Mouse (Mus musculus): ENCODE results near the gene Gm26938. TPM values are rescaled to one million over a fixed set of nuclear protein-coding genes. Genes with fewer than 3 reads are reported as not detected.

The Gm26938 gene
- polyA plus RNA-seq, 1 experiment from 2014 or later: not detected

Small RNA genes within 50 kb of the gene (microRNA-seq; reads per million reads assigned to microRNA genes)
- gene Mir7037: 0.44 reads per million

Other genes with a start within 250 kb of the Gm26938 start
- gene Micall2, start 90.1 kb downstream of the Gm26938 start, polyA plus RNA-seq (2015; fragmentation: Nextera tagmentation; extraction: Ambion mirVana): 6.2 and 6.3 TPM in 2 replicates
- 24.3 and 27.1 TPM in 2 replicates for gene Ints1, start 50.7 kb downstream of the Gm26938 start, polyA plus RNA-seq (2015; fragmentation: Nextera tagmentation; extraction: Ambion mirVana)
- 11.7 and 12.1 TPM in 2 replicates for gene Mafk, start 34.9 kb downstream of the Gm26938 start, polyA plus RNA-seq (2015; fragmentation: Nextera tagmentation; extraction: Ambion mirVana)
- gene Tmem184a, start 6.5 kb downstream of the Gm26938 start, polyA plus RNA-seq (2015; fragmentation: Nextera tagmentation; extraction: Ambion mirVana): 0.23 and 0.64 TPM in 2 replicates
- 66.6 and 70.3 TPM in 2 replicates for gene Psmg3, start 478 bp upstream of the Gm26938 start, polyA plus RNA-seq (2015; fragmentation: Nextera tagmentation; extraction: Ambion mirVana)
- 3.3 and 4.0 TPM in 2 replicates for gene Elfn1, start 81.5 kb upstream of the Gm26938 start, polyA plus RNA-seq (2015; fragmentation: Nextera tagmentation; extraction: Ambion mirVana)